Mouse (Mus musculus): ENCODE data around the gene St6galnac5. TPM values are rescaled to one million over a fixed set of nuclear protein-coding genes. Genes with fewer than 3 reads are reported as not detected.

Gene St6galnac5
- polyA plus RNA-seq (2015; fragmentation: Nextera tagmentation; extraction: Ambion mirVana) = 0.27 TPM in 2 replicates

DNA sequence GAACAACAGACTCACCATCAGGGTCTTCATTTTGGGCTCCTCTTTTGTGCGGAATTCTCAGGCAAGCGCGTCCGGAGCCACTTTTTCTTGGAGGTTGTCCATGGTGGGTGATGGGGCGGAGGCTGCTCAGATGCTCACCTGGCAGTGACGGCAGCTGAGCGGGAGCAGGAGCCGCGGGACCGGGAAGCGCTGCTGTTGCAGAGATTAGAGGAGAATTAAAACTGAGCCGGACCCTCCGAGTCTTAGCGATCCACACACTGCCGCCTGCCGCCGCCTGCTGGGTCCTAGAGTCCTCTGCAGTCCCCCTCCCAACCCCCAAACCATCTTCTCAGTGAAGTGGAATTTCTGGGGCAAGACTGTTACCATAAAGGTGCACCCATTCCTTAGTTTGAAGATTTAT lies at the start of gene St6galnac5:
TSS of gene St6galnac5 (minus strand) at position 259 of the 400 bp plus-strand sequence.
- peak within 1 kb of the TSS; percentile 85 for H3K4me2 ChIP-seq
- H3K27ac ChIP-seq (replicated peaks) = no peak within 1 kb of the TSS
- H3K36me3 ChIP-seq = no peaks in the 10 kb centered on the region
- H3K9ac ChIP-seq = peak within 1 kb of the TSS; percentile 69
- no peaks in the 10 kb centered on the region for H3K9me3 ChIP-seq
- WGBS = under 1% methylated on average over 17 of the region's 17 CpGs
- no peak for ATAC-seq (ENCODE audit: extremely low read depth, insufficient number of reproducible peaks, low FRiP score, low TSS enrichment)
- peak within 1 kb of the TSS; percentile 56 for H3K4me3 ChIP-seq
- H3K4me1 ChIP-seq = peaks cover 18% of the 10 kb centered on the region
- H3K27me3 ChIP-seq (replicated peaks) = peaks cover 61% of the 10 kb centered on the region

DNA sequence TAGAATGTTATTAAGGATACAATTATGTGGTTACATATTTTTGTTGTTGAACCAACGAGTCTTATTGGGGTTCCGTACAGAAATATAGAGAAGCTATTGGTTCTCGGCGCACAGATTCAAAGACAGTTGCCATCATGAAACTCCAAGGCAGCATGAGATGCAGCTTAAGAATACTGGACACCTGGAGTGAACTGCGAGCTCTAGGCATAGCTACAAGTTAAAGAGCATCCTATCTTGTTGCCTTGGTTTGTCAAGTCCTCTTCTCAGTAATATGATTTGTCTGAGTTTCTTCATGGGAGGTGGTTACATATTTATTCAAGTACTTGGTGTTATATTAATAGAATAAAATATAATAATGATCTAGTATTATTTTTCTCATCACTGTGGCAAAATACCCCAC lies 48.7 kb upstream of the St6galnac5 start:
- Histone ChIP-seq H3K9me3 (no peaks in the 10 kb centered on the region), H3K4me2 (no peak overlapping the region), H3K9ac (no peak overlapping the region), H3K27ac (replicated peaks) (no peak overlapping the region), H3K4me1 (no peaks in the 10 kb centered on the region), H3K36me3 (no peaks in the 10 kb centered on the region), H3K27me3 (replicated peaks) (no peaks in the 10 kb centered on the region), H3K4me3 (no peak overlapping the region)
- no peak for ATAC-seq (ENCODE audit: extremely low read depth, insufficient number of reproducible peaks, low FRiP score, low TSS enrichment)
- WGBS = 88% methylated on average over 5 of the region's 5 CpGs

DNA sequence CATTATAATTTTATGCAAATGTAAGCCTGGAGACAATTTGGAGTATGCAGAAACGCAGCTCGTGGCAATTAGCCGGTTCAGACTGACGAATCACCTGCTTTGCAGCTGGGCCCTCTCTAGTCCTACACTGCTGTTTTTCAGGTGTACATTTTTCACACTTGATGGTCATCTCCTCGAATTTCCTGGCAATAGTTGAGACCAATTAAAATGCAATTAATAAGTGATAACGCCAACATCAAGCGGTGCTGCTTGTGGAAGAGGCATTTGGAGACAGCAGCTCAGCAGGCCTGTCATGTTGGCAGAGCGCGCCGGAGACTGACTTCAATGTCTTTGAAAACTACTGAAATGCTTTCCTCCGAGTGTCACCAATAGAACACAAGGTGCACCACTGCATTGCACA lies 42.0 kb upstream of the St6galnac5 start:
- no peaks in the 10 kb centered on the region for H3K4me1 ChIP-seq
- no peak overlapping the region for H3K9ac ChIP-seq
- no peaks in the 10 kb centered on the region for H3K36me3 ChIP-seq
- no peak overlapping the region for H3K4me3 ChIP-seq
- H3K9me3 ChIP-seq = no peaks in the 10 kb centered on the region
- no peak overlapping the region for H3K27ac ChIP-seq (replicated peaks)
- no peak overlapping the region for H3K4me2 ChIP-seq
- ATAC-seq (ENCODE audit: extremely low read depth, insufficient number of reproducible peaks, low FRiP score, low TSS enrichment) = no peak
- 82% methylated on average over 11 of the region's 11 CpGs for WGBS
- no peaks in the 10 kb centered on the region; the same call in 1 of the 2 replicates for H3K27me3 ChIP-seq (replicated peaks)

DNA sequence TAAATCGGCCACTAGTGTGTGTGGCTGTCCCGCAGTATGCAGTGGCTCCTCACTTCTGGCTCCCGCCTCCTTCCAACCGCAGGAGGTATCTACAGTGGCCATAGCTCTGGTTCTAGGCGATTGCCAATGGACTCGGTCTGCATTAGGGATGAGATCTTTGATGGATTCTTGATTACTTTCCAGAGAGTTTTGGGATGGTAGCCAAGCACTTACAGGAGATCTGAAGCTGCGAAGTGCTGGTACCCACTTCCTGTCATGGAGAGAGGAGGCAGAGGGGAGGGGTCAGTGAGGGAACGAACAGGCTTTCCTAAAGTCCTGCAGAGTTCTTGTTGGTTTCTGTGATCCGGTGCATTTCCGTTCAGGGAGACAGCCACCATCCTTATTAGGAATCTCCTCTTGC lies 36.0 kb upstream of the St6galnac5 start:
- no peaks in the 10 kb centered on the region for H3K9me3 ChIP-seq
- H3K27me3 ChIP-seq (replicated peaks) = no peaks in the 10 kb centered on the region; the same call in 1 of the 2 replicates
- H3K4me3 ChIP-seq = no peak overlapping the region
- ATAC-seq (ENCODE audit: extremely low read depth, insufficient number of reproducible peaks, low FRiP score, low TSS enrichment) = no peak
- 65% methylated on average over 10 of the region's 10 CpGs for WGBS
- H3K27ac ChIP-seq (replicated peaks) = no peak overlapping the region
- no peaks in the 10 kb centered on the region for H3K36me3 ChIP-seq
- no peak overlapping the region for H3K4me2 ChIP-seq
- peaks cover 3% of the 10 kb centered on the region; the same call in 1 of the 2 replicates for H3K4me1 ChIP-seq
- H3K9ac ChIP-seq = no peak overlapping the region

DNA sequence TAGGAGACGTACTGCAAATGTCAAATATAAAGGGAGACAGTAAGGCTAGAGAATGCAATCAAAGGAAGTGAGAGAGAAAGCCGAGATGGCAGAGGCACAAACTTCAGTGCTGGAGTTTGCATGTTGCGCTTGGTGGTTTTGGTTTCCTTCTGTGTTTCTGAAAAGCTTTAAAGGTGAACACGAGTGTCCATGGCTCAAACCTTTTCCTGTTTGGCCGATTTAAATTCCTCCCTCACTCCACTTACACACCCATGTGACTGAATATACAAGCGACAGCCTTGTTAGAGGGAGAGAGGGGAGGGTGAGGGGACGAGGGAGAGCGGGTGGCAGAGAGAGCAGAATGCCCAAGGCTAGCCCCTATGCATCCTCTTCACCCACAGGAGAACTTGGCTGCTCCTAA lies 34.3 kb upstream of the St6galnac5 start:
- H3K4me3 ChIP-seq = no peak overlapping the region
- no peaks in the 10 kb centered on the region for H3K36me3 ChIP-seq
- H3K9ac ChIP-seq = no peak overlapping the region
- no peak overlapping the region for H3K4me2 ChIP-seq
- no peaks in the 10 kb centered on the region; the same call in 1 of the 2 replicates for H3K27me3 ChIP-seq (replicated peaks)
- H3K4me1 ChIP-seq = peaks cover 3% of the 10 kb centered on the region; the same call in 1 of the 2 replicates
- no peaks in the 10 kb centered on the region for H3K9me3 ChIP-seq
- ATAC-seq (ENCODE audit: extremely low read depth, insufficient number of reproducible peaks, low FRiP score, low TSS enrichment) = no peak
- no peak overlapping the region for H3K27ac ChIP-seq (replicated peaks)
- WGBS = 62% methylated on average over 8 of the region's 8 CpGs

DNA sequence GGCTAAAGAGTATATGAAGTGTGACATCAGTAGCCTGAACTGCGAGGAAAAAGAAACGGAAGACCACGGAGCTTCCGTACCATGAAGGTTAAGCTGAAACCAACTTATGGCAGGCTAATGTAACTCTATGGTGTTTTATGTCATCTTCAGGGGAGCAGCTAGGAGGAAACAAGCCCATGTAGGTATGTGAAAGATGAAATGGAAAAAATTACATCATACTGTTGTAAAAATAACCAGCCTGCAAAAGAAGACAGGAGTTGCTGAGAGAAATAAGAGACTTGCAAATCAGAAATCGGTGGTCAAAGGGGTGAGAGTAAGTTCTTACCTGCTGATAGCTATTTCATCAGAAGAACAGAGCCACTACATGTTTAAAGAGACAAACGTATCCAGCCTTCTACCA lies 24.8 kb upstream of the St6galnac5 start:
- no peak overlapping the region for H3K4me3 ChIP-seq

DNA sequence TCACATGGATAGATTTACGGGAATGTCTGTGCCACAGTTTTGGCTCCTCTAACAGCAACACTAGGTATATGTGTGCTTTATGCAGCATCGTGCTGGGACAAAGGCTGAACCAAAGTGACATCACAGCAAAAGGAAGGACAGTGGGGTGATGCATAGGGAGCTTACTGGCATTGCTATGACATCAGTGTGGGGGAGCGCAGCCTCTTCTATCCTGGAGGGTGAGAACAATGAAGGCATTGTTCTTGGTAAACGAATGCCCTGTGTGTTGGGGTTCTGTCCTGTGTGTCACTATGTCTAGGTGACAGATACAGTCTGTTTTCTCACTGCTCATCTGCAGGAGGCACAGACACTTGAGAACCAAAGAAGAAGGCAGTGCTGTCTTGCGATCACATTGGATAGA lies 16.9 kb upstream of the St6galnac5 start:
- no peak for ATAC-seq (ENCODE audit: extremely low read depth, insufficient number of reproducible peaks, low FRiP score, low TSS enrichment)
- H3K4me3 ChIP-seq = no peak overlapping the region
- peaks cover 8% of the 10 kb centered on the region for H3K4me1 ChIP-seq
- no peak overlapping the region for H3K4me2 ChIP-seq
- no peaks in the 10 kb centered on the region for H3K36me3 ChIP-seq
- H3K27me3 ChIP-seq (replicated peaks) = no peaks in the 10 kb centered on the region
- no peak overlapping the region for H3K27ac ChIP-seq (replicated peaks)
- H3K9ac ChIP-seq = no peak overlapping the region
- WGBS = 73% methylated on average over 5 of the region's 5 CpGs
- no peaks in the 10 kb centered on the region for H3K9me3 ChIP-seq

More for the DNA sequence above, 24.8 kb upstream of the St6galnac5 start:
- peaks cover 2% of the 10 kb centered on the region; the same call in 1 of the 2 replicates for H3K4me1 ChIP-seq
- no peak overlapping the region for H3K9ac ChIP-seq
- no peaks in the 10 kb centered on the region for H3K36me3 ChIP-seq
- H3K27me3 ChIP-seq (replicated peaks) = no peaks in the 10 kb centered on the region
- no peak overlapping the region for H3K4me2 ChIP-seq
- H3K9me3 ChIP-seq = no peaks in the 10 kb centered on the region
- no peak for ATAC-seq (ENCODE audit: extremely low read depth, insufficient number of reproducible peaks, low FRiP score, low TSS enrichment)
- WGBS = 79% methylated on average over 6 of the region's 6 CpGs
- no peak overlapping the region for H3K27ac ChIP-seq (replicated peaks)

DNA sequence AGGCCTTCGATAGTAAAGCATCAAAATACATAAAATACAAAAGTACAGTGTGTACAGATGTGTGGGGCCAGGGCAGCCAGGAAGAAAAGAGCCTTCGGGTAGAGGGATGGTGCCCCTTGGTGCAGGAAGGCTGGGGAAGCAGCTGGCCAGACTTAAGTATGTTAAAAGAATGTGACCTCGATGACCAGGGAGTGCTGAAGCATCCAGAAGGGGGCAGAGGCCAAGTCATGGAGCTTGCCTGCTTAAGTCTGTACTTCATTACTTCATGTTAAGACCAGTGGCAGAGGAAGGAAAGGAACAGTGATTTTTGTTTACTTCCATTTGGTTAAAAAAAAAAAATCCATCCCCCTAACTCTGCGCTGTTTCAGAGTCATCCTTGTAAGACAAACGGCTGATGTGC lies 16.1 kb upstream of the St6galnac5 start:
- no peak for ATAC-seq (ENCODE audit: extremely low read depth, insufficient number of reproducible peaks, low FRiP score, low TSS enrichment)
- no peak overlapping the region for H3K4me3 ChIP-seq
- H3K27ac ChIP-seq (replicated peaks) = no peak overlapping the region

DNA sequence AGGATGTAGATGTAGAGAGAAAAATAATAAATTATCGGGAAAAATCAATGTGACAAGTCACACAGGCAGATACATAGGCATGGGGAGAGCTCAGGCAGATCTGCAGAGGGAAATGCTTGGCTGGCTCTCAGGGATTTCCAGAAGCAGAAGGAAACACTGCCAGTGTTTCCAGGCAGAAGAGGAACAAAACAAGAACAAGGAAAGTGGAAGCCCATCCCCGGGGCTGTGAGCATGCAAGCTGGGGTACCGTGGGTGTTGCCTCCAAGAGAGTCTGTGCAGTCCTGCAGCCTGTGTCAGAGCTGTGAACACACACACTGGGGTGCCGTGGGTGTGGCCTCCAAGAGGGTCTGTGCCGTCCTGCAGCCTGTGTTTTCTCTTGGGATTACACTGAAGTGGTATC lies 11.6 kb upstream of the St6galnac5 start:
- Histone ChIP-seq H3K27me3 (replicated peaks) (no peaks in the 10 kb centered on the region; the same call in 1 of the 2 replicates), H3K9ac (no peak overlapping the region), H3K9me3 (no peaks in the 10 kb centered on the region), H3K4me1 (peaks cover 8% of the 10 kb centered on the region), H3K4me2 (no peak overlapping the region), H3K4me3 (no peak overlapping the region), H3K36me3 (no peaks in the 10 kb centered on the region), H3K27ac (replicated peaks) (no peak overlapping the region)
- no peak for ATAC-seq (ENCODE audit: extremely low read depth, insufficient number of reproducible peaks, low FRiP score, low TSS enrichment)
- WGBS = 54% methylated on average over 5 of the region's 5 CpGs

More for the DNA sequence above, 16.1 kb upstream of the St6galnac5 start:
- no peak overlapping the region for H3K4me2 ChIP-seq
- H3K36me3 ChIP-seq = no peaks in the 10 kb centered on the region
- peaks cover 8% of the 10 kb centered on the region for H3K4me1 ChIP-seq
- H3K9me3 ChIP-seq = no peaks in the 10 kb centered on the region
- 0 out of 2 replicates have a peak overlapping the region, but pooled peaks have one; percentile 5 for H3K9ac ChIP-seq
- WGBS = 53% methylated on average over 5 of the region's 5 CpGs
- H3K27me3 ChIP-seq (replicated peaks) = no peaks in the 10 kb centered on the region

DNA sequence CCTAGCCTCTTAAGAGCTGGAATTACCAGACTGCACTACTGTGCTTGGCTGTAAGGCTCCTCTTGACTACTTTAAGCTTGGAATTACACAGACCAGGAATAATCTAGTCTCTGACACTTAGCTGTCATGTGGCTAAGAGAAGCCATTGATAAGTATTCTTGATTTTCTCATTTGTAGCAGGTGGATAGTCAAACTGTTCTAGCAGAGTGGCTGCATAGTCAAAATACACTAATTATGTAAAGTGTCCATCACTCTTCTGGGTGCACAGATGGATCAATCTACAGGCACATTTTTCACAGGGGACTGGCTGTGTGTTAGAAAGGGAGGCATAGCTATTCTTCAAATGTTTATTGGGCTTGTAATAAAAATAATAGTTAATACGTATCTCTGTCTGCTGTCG lies 8.7 kb upstream of the St6galnac5 start:
- no peak for ATAC-seq (ENCODE audit: extremely low read depth, insufficient number of reproducible peaks, low FRiP score, low TSS enrichment)
- Histone ChIP-seq H3K4me1 (no peaks in the 10 kb centered on the region), H3K9ac (no peak overlapping the region), H3K27me3 (replicated peaks) (no peaks in the 10 kb centered on the region; the same call in 1 of the 2 replicates), H3K4me2 (no peak overlapping the region), H3K36me3 (no peaks in the 10 kb centered on the region), H3K4me3 (no peak overlapping the region), H3K9me3 (no peaks in the 10 kb centered on the region), H3K27ac (replicated peaks) (no peak overlapping the region)
- WGBS = 80% methylated on average over 2 of the region's 2 CpGs

DNA sequence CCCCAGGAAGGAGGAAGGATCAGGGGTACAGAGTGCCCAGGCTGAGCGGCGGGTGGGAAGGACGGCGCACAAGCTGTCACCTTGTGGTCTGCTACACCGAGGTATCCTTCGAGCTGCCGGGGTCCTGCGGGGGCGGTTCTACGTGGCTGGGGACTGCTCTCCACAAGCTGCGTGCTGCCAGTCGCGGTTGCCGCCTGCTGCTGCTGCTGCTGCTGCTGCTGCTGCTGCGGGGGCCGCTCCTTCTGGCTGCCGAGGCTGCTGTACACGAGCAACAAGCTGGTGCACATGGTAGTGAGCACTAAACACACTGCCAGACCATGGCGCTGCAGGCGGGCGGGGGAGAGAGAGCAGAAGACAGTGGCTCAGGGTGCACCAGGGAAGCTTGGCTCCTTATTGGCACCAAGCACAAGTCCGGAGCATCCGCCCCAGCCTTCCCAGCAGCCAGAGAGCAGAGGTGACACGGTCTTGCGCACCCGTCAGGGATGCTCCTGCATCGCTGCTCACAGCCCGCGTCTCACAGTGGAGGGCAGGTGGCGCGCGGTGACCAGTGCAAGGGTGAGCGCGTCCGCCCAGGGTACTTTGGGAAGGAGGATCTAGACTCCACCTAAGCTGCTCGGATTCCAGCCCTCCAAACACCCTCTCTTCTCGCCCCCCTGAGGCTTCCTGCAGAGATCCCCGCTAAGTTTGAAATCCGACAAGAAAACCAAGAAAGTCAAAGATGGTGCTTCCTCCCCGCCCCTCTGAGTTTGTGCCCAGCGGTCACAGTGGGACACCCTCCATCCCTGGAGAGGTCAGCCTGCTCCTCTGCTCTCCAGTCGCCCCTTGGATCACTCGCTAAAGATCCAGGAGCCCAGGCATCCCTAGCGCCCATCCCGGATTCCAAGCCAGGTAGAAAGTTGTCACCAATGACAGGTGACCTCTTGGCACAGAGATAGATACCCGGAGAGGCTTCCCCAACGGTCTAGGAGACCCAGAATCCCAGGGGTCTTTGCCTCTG lies 770 bp downstream of the St6galnac5 start:
- H3K4me3 ChIP-seq = peak overlapping the region; percentile 56
- H3K4me2 ChIP-seq = peak overlapping the region; percentile 85
- no peak for ATAC-seq (ENCODE audit: extremely low read depth, insufficient number of reproducible peaks, low FRiP score, low TSS enrichment)
- peaks cover 18% of the 10 kb centered on the region for H3K4me1 ChIP-seq
- no peaks in the 10 kb centered on the region for H3K36me3 ChIP-seq
- no peaks in the 10 kb centered on the region for H3K9me3 ChIP-seq
- H3K27ac ChIP-seq (replicated peaks) = no peak overlapping the region
- WGBS = under 1% methylated on average over 47 of the region's 47 CpGs
- peaks cover 61% of the 10 kb centered on the region for H3K27me3 ChIP-seq (replicated peaks)
- peak overlapping the region; percentile 69 for H3K9ac ChIP-seq

All from heart, embryonic 13.5 days (tissue).